Mouse (Mus musculus) Muller cell, postnatal 12 days (primary cell): ENCODE results near the gene Lsm11.

ENCODE experiments used
- DNase-seq: peaks from one replicate; pipeline ENCODE4 v3.0.0-alpha.2; 2015; ENCODE audit errors: inconsistent ontology term

Gene Lsm11

GRCm38 (mm10) chr11:45944643-45945156 is at the start of gene Lsm11:
Lsm11 (minus strand) TSS chr11:45944935.
- DNase-seq = peak; percentile 94

- no peak for DNase-seq
Observed at GRCm38 (mm10) chr11:45992087-45992486, 47.4 kb upstream of the Lsm11 start.

GRCm38 (mm10) chr11:45991604-45992003 is 46.9 kb upstream of the Lsm11 start:
- no peak for DNase-seq

- DNase-seq = no peak
Observed at GRCm38 (mm10) chr11:45980893-45981253, 36.1 kb upstream of the Lsm11 start.

GRCm38 (mm10) chr11:45979946-45980892 is 35.5 kb upstream of the Lsm11 start, which contains the start of gene Sox30:
Sox30 (plus strand) TSS chr11:45980310.
- peak; percentile 56 for DNase-seq

GRCm38 (mm10) chr11:45976061-45976460 is 31.3 kb upstream of the Lsm11 start:
- no peak for DNase-seq

- no peak for DNase-seq
Observed at GRCm38 (mm10) chr11:45974466-45974865, 29.7 kb upstream of the Lsm11 start.

GRCm38 (mm10) chr11:45973635-45974034 is 28.9 kb upstream of the Lsm11 start:
- no peak for DNase-seq

- DNase-seq = no peak
Observed at GRCm38 (mm10) chr11:45968466-45968865, 23.7 kb upstream of the Lsm11 start.

GRCm38 (mm10) chr11:45966896-45967295 is 22.2 kb upstream of the Lsm11 start:
- DNase-seq = no peak

GRCm38 (mm10) chr11:45960003-45960402 is 15.3 kb upstream of the Lsm11 start:
- DNase-seq = no peak

GRCm38 (mm10) chr11:45959598-45959997 is 14.9 kb upstream of the Lsm11 start:
- DNase-seq = no peak

GRCm38 (mm10) chr11:45955127-45955627 is 10.4 kb upstream of the Lsm11 start, which contains the start of gene Thg1l:
Thg1l (minus strand) TSS chr11:45955494.
- DNase-seq = peak; percentile 95

GRCm38 (mm10) chr11:45947491-45947890 is 2.8 kb upstream of the Lsm11 start:
- DNase-seq = no peak

- DNase-seq = no peak
Observed at GRCm38 (mm10) chr11:45946796-45947195, 2.1 kb upstream of the Lsm11 start.

- DNase-seq = peak; percentile 30
Observed at GRCm38 (mm10) chr11:45943891-45944642, 668 bp downstream of the Lsm11 start.

- no peak for DNase-seq
Observed at GRCm38 (mm10) chr11:45943108-45943705, 1.5 kb downstream of the Lsm11 start.

- no peak for DNase-seq
Observed at GRCm38 (mm10) chr11:45942281-45942680, 2.5 kb downstream of the Lsm11 start.

GRCm38 (mm10) chr11:45938917-45939316 is 5.8 kb downstream of the Lsm11 start:
- DNase-seq = no peak

- no peak for DNase-seq
Observed at GRCm38 (mm10) chr11:45937478-45937877, 7.3 kb downstream of the Lsm11 start.

- no peak for DNase-seq
Observed at GRCm38 (mm10) chr11:45932771-45933170, 12.0 kb downstream of the Lsm11 start.

GRCm38 (mm10) chr11:45929541-45929940 is 15.2 kb downstream of the Lsm11 start:
- DNase-seq = no peak
